Mouse (Mus musculus) brain, adult 2 months (tissue): Measurements from ENCODE around the gene Syt17.

Experiments used
- DNase-seq: peaks from one replicate; pipeline ENCODE4 v3.0.0; 2011; ENCODE audit warnings: low read depth, low spot score

Syt17 gene

GRCm38 (mm10) chr7:118448134-118448967, at the start of gene Syt17:
Gene Syt17, minus strand, starts transcription at chr7:118448222.
- DNase-seq = peak; percentile 73

- no peak for DNase-seq
Measured at GRCm38 (mm10) chr7:118494892-118495579, 47.0 kb upstream of the Syt17 start.

GRCm38 (mm10) chr7:118493892-118494291, 45.9 kb upstream of the Syt17 start:
- DNase-seq = no peak

- peak; percentile 21 for DNase-seq
Measured at GRCm38 (mm10) chr7:118491431-118492147, 43.6 kb upstream of the Syt17 start, which contains the start of gene Itpripl2. Gene Itpripl2, minus strand, starts transcription at chr7:118491975.

- DNase-seq = peak; percentile 10
Measured at GRCm38 (mm10) chr7:118490666-118491430, 42.8 kb upstream of the Syt17 start.

- no peak for DNase-seq
Measured at GRCm38 (mm10) chr7:118489706-118490665, 42.0 kb upstream of the Syt17 start.

- no peak for DNase-seq
Measured at GRCm38 (mm10) chr7:118488060-118488664, 40.1 kb upstream of the Syt17 start.

GRCm38 (mm10) chr7:118486917-118487316, 38.9 kb upstream of the Syt17 start:
- no peak for DNase-seq

GRCm38 (mm10) chr7:118483996-118484395, 36.0 kb upstream of the Syt17 start:
- DNase-seq = no peak

GRCm38 (mm10) chr7:118482001-118482400, 34.0 kb upstream of the Syt17 start:
- no peak for DNase-seq

- DNase-seq = no peak
Measured at GRCm38 (mm10) chr7:118481047-118481810, 33.2 kb upstream of the Syt17 start.

GRCm38 (mm10) chr7:118480160-118480709, 32.2 kb upstream of the Syt17 start:
- DNase-seq = no peak

- no peak for DNase-seq
Measured at GRCm38 (mm10) chr7:118478835-118479312, 30.9 kb upstream of the Syt17 start.

- no peak for DNase-seq
Measured at GRCm38 (mm10) chr7:118476428-118476827, 28.4 kb upstream of the Syt17 start.

GRCm38 (mm10) chr7:118475008-118475705, 27.1 kb upstream of the Syt17 start:
- DNase-seq = no peak

- no peak for DNase-seq
Measured at GRCm38 (mm10) chr7:118472886-118473285, 24.9 kb upstream of the Syt17 start.

- no peak for DNase-seq
Measured at GRCm38 (mm10) chr7:118468060-118468459, 20.0 kb upstream of the Syt17 start.

GRCm38 (mm10) chr7:118464432-118464831, 16.4 kb upstream of the Syt17 start:
- no peak for DNase-seq
